Mouse (Mus musculus) 3134 (cell line): ENCODE results near the gene Efhb.

Experiments
- DNase-seq: peaks from one replicate; pipeline ENCODE4 v3.0.0-alpha.2; 2011; ENCODE audit warnings: low spot score; ENCODE audit not compliant: insufficient read length; ENCODE audit errors: extremely low read depth

Efhb gene

DNA sequence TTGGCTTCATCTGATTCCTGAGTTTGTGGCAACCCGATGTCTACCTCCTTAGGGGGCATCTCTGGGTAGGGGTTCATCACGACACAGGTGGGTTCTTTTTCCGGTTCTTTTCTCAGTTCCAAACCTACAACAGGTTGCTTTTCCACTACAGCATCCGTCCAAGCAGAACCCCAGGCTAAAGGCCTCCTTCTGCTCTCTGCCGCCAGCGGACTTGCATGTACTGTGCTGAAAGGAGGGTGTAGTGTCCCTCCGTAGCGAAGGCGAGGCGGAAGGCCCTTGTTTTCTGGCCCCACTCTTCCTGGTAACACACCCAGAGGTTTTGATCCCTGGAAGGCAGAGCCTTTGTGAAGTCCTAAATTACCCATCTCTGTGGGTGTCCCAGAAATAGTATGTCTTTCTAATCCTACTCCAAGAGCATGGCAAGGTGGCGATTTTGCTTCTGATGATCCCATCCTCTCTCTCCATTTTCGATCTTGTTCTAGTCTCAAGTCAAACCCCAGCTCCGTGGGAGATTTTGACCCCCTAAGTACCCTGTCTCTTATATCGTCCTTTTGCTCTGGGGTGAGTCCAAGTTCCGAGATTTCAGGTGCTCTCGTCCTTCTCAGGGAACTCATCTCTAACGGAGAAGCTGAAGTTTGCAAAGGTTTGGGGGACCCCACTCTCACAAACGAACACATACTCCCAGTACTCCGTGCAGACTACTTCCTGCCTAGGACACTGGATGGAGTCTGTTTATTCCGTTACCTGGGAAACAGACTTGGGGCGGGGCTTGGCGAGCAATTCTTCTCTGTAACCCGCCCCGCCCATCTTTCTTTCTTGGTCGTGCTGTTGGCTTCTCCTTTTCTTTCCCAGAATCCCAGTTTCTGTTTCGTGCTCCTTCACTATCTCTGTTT lies at the start of gene Efhb:
Gene Efhb (minus strand): TSS at position 719 of the 893 bp plus-strand sequence.
- peak; percentile 40 for DNase-seq

DNA sequence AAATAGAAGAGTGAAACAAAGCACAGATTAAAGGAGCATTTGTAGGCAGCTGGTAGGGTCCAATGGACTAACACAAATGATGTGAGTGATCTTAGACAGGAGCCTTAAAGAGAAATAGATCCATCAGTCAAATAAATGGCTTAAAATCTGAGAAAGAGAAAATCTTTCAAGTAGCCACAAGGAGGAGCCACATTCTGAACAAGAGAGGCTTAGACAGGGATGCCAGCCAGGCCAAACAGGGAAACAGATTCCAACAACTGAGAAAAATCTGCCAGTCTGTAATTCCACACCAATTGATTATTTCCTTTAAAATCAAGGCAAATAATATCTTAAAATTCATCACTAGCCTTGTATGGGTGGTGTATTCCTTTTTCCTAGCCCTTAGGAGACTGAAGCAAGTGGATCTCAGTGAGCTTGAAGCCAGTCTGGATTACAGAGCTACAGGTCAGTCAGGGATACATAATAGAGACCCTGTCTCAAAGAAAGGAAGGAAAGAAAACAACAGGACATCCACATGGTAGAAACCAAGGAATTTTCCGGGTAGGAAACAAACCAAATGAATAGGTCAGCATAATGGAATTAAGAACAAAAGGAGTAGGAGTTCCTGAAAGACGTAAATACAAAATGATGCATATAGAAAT lies 49.3 kb upstream of the Efhb start:
- DNase-seq = no peak

DNA sequence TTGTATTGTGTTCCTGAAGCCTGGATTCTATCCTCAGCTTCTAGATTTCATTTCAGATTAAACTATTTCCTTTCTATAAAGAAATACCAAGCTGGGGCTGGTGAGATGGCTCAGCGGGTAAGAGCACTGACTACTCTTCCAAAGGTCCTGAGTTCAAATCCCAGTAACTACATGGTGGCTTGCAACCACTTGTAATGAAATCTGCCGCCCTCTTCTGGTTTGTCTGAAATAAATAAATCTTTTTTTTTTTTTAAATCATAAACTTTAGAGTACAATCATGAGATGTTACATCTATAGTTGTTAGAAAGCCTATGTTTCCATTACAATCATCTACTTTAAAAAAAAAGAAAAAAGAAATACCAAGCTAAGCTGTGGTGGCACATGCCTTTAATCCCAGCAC lies 39.8 kb upstream of the Efhb start:
- no peak for DNase-seq

DNA sequence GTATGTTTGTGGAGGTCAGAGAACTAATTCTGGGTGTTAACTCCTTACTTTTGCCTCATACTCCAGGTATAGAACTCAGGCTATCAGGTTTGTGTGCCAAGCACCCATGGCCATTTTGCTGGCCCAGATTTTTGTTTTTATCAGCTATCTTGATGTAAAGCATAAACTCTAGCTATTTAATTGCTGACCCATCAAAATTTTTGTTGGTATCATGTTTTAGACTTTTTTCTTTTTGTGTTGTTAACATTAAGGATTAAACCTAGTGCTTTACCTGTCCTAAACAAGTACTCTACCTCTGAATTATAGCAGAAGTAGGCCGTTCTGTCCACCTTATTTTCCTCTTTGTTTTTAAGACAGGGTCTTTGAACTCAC lies 25.9 kb upstream of the Efhb start:
- DNase-seq = no peak

DNA sequence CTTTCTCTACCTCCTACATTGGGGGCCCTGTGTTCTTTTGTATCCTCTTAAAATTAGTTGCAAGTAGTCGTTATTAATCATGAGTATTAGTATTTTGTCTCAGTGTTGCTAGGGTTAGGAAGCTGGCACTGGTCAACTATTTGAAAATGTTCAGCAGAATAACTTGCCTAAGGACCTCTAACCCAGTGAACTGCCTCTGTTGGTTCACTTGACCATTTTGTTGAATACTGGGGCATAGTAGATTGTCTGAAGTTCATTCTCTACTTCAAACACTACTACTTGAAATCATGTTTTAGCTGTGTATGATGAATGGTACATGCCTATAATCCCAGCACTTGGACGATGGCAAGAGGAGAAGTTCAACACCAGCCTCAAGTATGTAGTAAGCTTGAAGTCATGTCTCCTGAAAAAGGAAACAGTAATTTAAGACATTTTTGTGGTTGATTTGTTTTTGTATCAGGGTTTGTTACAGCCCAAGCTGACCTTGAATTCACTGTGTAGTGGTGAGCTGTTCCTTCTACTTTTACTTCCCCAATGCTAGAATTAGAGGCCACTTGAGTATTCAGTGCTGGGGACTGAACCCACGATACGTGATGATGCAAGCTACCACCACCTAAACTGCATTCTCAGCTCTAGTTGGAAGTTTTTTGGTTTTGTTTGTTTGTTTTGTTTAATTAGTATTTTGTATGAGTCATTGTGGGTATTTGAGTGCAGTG lies 25.3 kb upstream of the Efhb start:
- no peak for DNase-seq

DNA sequence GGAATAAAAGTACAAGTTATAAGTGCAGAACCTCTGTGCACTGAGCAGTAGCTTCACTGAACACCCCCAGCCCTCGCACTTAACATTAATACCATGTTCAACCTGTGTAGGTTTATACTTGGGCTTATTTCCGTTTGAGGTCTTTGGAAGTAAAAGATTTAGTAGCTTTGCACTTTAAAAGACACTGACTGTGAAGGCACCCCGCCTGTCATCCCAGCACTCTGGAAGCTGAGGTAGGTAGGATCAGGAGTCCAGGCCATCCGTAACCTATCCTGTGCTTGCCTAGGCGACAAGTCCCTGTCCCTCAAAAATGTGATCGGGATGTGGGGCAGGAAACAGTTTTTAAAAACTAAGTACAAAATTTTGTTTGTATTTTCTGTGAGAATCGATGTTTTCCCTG lies 17.3 kb upstream of the Efhb start:
- DNase-seq = no peak

DNA sequence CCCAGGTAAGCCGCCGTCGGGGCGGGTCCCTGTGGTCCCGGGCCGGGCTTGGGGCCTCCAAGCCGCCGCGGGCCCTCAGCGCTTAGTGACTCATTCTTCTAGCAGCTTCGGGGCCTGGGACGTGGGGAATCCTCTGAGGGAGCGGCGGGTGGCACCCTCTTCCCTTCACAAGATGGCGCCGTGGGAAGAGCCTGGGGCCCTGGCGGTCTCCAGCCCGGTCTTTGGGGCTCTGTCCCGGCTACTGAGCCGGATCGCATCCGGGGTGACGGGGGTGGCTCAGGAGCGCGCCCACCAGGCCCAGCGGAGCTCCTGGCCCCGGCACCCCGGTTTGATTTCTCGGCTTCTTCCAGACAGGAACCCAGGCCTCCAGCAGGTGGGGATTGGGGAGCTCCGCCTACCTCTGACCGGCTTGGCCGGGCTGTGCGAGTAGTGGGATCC lies 16.5 kb upstream of the Efhb start:
- peak; percentile 80 for DNase-seq

DNA sequence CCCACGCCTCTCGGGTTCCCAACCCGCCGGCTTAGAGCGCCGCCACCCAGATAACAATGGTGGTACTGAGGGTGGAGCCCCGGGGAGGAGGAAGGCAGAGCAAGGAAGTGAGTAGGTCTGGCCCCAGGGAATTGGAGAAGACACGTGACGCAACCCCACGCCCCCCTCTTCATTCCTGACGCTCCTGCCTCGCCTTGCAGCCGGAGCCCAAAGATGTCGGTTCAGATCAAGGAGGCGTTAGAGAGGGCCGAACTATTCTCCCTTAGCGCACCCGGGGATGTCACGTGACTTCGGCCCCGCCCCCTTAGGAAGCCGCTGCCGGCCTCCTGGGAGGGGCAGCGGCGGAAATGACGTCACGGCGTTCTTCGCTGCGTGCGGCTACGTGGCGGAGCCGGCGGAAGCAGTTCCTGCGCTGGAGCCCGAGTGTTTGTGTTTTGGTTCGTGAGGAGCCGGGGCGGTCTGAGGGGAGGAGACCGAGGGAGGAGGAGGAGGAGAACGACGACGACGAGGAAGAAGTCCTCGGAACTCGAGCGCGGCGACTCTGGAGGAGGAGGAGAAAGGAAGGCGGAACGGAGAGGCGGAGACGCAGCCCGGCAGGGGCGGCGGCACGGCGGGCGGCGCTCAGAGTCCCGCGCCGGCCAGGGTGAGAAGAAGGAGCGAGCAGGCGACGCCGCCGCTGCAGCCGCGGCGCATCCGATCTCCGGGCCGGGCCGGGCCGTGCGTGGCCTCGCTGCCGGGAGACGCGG lies 15.9 kb upstream of the Efhb start, which contains the start of gene Rab5a:
Gene Rab5a (plus strand): TSS at position 377 of the 746 bp plus-strand sequence.
- DNase-seq = peak; percentile 99

DNA sequence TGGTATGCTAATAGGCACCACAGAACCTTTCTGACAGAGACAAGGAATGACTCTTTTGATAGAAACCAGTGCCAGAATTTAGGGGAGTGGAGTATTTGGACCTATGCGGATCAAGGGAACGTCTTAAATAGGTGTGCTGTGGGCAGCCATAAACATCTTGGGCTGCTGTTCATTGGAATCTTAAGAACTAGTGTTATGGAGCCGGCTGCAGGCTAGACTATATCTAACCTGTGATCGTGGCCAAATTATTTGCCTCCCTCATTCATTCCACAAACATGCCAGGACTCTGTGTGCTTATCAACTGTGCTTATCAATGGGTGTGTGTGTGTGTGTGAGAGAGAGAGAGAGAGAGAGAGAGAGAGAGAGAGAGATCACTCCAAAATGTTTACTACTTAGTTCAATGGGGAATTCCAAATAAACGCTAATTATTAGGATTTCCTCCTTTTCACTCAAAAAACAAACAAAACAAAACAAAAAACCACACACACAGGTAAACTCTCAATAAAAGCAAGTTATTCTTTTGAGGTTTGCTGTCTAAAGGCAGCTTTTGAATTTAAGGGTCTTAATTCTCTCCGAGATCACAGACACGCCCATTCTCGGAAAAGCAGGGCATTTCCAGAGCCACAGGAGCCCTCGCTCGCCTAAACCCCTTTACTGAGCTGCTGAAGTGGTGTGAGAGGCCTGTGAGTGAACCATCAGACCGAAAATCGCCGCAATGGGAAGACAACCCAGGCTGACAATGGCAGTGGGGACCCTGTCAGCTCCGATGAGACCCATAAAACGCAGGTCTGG lies 15.1 kb upstream of the Efhb start:
- DNase-seq = no peak

DNA sequence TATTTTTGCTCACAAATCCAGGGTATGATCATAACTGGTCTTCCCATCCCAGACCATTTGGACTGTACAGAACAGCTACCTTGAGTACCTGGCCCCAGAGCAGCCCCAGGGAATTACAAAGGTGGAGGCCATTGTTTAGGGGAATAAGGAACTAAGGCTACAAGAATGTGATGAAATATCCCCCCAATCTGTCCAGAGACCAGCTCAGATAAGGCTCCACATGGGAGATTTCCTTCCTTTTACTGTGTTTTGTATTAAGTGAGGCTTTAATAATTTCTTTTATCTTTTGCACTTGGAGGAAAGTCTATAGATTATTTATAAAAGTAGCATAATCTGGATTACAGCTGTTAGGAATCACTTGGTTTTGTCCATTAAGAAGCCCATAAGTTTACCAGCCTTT lies 5.6 kb upstream of the Efhb start:
- DNase-seq = no peak

DNA sequence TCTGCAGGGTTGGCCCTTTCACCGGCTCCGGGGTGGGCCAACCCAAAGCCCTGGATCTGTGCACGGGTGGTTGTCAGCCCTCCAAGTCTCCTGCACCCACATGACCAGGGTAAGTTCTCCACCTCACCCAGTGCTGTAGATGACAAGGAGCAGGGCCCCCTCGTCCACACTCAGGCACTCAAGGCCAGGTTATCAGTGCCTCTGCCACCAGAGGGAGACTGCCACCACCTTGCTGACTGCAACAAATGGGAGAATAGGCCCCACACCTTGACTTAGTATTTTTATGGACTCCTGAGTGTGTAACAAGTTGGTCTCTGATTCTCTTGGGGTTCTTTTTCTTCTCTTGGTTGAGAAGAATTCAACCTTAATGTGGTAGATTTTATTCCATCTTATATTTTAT lies 2.4 kb upstream of the Efhb start:
- peak; percentile 9 for DNase-seq

DNA sequence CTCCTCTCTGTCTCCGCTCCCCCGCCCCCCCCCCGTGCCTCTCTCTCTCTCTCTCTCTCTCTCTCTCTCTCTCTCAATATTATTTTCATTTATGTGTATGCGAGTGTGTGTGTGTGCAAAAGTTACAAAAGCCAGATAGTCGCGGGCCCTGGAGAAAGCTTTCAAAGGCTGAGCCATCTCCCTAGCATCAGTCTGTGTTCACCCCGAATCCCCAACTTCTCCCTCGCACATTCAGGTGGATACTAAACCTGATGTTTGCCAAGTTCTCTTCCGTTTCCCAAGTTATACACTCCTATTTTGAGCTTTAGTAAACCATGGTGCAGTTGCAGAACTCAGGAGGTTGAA lies 347 bp upstream of the Efhb start:
- no peak for DNase-seq

DNA sequence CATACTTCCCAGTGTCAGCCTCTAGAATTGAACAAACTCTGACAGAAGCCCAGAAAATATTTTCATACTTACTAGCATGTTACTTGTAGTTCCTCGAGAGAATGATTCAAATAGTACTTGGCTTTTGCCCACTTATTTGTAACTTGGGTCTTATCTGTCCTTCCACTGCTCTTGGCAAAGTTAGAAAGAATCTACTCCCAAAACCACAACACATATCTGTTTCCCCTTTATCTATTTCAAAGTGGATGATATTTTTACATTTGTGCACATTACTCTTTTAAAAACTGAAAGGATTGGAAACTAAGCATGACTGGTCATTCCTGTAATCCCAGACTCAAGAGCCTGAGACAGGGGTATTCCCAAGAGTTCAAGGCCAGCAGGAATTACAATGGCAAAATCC lies 6.4 kb downstream of the Efhb start:
- no peak for DNase-seq

DNA sequence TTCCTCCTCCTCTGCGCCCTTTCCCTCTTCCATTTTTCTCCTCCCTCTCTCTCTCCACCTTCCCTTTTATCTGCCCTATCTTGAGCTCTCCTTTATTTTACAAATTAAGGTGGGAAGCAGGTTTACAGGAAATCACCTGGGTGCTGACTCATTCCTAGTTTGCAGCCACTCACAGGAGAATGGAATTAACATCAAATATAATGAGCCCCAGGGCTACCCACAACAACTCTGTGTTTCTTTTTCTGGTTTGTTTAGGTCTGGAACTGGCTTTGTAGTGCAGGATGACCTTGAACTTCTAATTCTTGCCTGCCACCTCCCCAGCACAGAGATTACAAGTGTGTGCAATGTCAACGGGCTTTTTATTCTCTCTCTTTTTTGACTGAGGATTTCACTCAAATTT lies 7.0 kb downstream of the Efhb start:
- DNase-seq = no peak

DNA sequence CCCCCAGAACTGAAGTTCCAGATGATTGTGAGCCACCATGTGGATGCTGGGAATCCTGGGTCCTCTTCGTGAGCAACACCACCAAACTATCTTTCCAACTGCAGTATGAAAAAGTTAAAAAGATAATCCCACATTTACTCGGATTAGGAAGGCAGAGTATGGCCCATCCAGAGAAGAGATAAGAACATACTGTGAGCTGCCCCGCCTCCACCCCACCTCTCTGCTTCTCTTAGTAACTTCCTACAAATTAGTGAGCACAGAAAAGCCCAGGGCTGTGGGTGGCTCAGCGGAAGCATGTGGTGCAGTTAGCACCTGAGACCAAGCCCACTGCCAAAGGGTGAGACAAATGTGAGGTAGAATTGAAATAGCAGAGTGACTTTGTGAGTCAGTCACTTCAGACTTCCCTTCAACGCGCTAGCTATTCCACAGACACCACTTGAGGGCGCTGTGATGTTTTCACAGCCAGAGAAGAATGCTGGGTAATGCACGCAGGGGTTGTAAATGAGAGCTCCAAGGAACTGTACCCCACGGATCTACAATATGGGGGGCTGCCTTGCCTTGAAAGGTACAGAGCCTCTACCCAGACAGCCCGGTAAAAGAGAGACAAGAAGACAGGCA lies 60.3 kb downstream of the Efhb start:
- no peak for DNase-seq

DNA sequence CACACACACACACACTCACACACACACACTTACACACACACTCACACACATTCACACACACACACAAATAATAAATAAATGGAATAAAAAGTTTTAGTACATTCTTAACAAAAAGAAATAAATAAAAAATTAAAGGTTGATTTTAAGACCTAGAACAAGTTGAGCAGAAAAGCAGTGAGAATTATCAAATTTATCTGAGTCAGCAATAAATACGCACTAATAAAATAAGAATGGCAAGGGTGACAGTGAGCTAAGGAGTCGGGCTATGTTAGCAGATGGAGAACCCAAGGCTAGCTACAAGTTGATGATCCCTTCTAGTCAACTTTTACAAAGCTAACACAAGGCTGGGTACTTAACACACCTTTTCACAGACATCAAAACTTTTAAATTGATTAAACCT lies 69.9 kb downstream of the Efhb start:
- DNase-seq = no peak

DNA sequence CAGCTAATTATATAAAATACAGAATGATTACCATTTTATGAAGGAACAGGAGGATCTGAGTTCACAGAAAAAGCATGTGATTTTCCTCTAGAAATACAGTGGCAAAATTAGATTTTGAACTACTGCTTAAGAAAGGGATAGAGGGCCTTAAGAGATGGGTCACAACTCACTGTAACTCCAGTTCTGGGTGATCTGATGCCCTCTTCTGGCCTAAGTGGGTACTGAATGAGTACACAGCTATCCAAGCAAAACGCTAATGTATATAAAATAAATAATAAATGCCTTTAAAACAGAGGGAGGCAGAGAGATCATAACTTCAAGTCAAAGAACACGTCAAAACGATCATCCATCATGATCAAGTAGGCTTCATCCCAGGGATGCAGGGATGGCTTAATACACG lies 73.6 kb downstream of the Efhb start:
- no peak for DNase-seq

DNA sequence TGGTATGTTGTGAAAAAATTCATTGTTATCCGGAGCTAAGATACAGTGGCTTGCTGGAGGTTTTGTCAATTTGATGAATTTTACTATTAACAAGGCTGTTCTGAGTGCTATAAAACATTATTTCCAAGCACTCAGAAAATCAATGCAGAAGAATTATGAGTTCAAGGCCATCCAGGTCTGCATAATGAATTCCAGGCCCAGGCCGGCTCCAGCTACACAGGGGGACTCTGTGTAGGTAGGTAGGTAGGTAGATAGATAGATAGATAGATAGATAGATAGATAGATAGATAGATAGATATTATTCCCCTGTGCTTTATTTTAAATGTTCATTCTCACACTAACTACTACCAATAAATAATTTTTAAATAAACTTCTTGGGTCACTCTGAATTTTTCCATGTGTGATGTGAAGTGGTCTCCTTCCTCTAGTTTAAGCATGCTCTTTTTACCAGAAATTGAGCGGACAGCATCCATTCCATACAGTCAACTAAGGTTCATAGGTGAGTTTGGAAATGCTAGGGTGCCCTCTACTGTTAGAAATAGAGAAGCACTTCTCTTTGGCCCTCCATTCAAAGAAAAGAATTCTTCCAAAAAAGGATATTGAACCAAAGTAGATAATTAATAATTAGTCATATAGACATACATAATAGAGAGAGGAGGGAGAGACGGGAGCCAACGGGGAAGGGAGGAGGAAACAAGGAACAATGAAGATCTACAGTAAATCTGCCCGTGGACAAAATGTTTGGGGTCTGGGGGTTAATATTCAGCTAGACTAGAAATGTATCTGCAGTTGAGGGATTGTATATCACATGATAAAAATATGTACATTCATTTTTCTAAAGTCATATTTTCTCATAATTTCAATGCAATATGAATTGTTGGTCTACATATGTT lies 75.3 kb downstream of the Efhb start:
- DNase-seq = no peak

DNA sequence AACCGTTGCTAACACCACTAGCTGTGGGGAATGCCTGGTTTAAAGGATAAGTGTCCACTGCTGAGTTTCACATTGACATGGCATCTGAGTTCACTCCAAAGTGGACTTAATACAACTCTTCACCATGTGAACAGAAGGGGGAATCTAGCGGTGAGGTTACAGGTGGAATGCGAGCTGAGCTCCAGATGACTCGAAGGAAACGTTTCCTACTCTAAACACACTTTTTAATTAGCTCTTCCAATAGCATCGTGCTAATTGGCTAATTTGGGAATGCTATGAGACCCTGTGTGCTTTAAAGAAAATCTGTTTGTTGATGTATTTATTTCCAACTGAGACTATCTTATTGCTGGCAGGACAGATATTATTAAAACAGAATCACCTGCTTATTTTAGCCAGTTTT lies 76.3 kb downstream of the Efhb start:
- no peak for DNase-seq
